Mouse (Mus musculus) embryonic fibroblast, embryonic 13.5 days (primary cell): ENCODE results near the gene Olfr1275.

Experiments used
- CTCF ChIP-seq: IDR thresholded peaks from 2 replicates; pipeline ENCODE4 v1.5.1; 2011; ENCODE audit warnings: mild to moderate bottlenecking, control low read depth, low read length, moderate library complexity, borderline replicate concordance; ENCODE audit not compliant: insufficient read depth
- POLR2A ChIP-seq: IDR thresholded peaks from 2 replicates; pipeline ENCODE4 v1.6.1; 2011; ENCODE audit warnings: low read depth, mild to moderate bottlenecking, control low read depth, low read length, moderate library complexity

GRCm38 (mm10) chr2:111235186-111235585 is at the start of gene Olfr1275:
- TF ChIP-seq POLR2A (no peak), CTCF (no peak)
